Mouse (Mus musculus) intestine, embryonic 14.5 days (tissue): ENCODE measurements around the gene Cpsf4l. TPM values are rescaled to one million over a fixed set of nuclear protein-coding genes. Genes with fewer than 3 reads are reported as not detected.
A peak's percentile ranks its signal among the peaks of the same experiment; 100 is the strongest.

Experiments
- ATAC-seq: fragments of 200-750 bp; cut with Nextera tagmentation; replicated peaks from 2 replicates; pipeline ENCODE4 v1.8.0; 2017; ENCODE audit warnings: low read depth, moderate number of reproducible peaks, moderate TSS enrichment, moderate library complexity; ENCODE audit not compliant: low FRiP score, low TSS enrichment
- DNase-seq: peaks from one replicate; pipeline ENCODE4 v3.0.0-alpha.2; 2018; ENCODE audit warnings: low spot score
- H3K27ac ChIP-seq: fragments of 300-500 bp; sonication (generic); 2 replicates; pipeline ENCODE4 v1.5.1; 2014; ENCODE audit warnings: low read depth, mild to moderate bottlenecking, control low read depth
- H3K27me3 ChIP-seq: fragments of 300-500 bp; sonication (generic); replicated peaks from 2 replicates; pipeline ENCODE4 v1.6.1; 2014; ENCODE audit warnings: low read length, control low read depth; ENCODE audit not compliant: control insufficient read depth, insufficient read depth
- H3K36me3 ChIP-seq: fragments of 300-500 bp; sonication (generic); 2 replicates; pipeline ENCODE4 v1.6.1; 2014; ENCODE audit warnings: low read length, control low read depth; ENCODE audit not compliant: control insufficient read depth, insufficient read depth
- H3K4me1 ChIP-seq: fragments of 300-500 bp; sonication (generic); replicated peaks from 2 replicates; pipeline ENCODE4 v1.6.1; 2014; ENCODE audit warnings: low read length, control low read depth, mixed read lengths; ENCODE audit not compliant: control insufficient read depth, insufficient read depth
- H3K4me2 ChIP-seq: fragments of 300-500 bp; sonication (generic); 2 replicates; pipeline ENCODE4 v1.6.1; 2014; ENCODE audit warnings: low read length
- H3K4me3 ChIP-seq: fragments of 300-500 bp; sonication (generic); 2 replicates; pipeline ENCODE4 v1.5.1; 2014; ENCODE audit warnings: low read depth, low read length, control low read depth, mixed read lengths
- H3K9ac ChIP-seq: fragments of 300-500 bp; sonication (generic); 2 replicates; pipeline ENCODE4 v1.6.1; 2014; ENCODE audit warnings: mild to moderate bottlenecking, low read length
- H3K9me3 ChIP-seq: fragments of 300-500 bp; sonication (generic); 2 replicates; pipeline ENCODE4 v1.6.1; 2016; ENCODE audit warnings: low read length, control low read depth; ENCODE audit not compliant: control insufficient read depth
- WGBS: fragments of 180-500 bp; shearing (Covaris S2); extraction: QIAGEN DNeasy Blood & Tissue Kit; methylation state at CpG from one replicate; pipeline ENCODE4 v1.1.7; 2014; 5-methylcytosine and 5-hydroxymethylcytosine counted together
- polyA plus RNA-seq: library from polyadenylated mRNA; unstranded; fragments of >200 nt; fragmentation: Nextera tagmentation; extraction: Ambion mirVana; gene quantifications from 2 replicates; pipeline ENCODE4 v1.2.1, GENCODE M21; 2014

Cpsf4l gene
- polyA plus RNA-seq, 1 experiment from 2014 or later = 0.18 TPM

- no peak for ATAC-seq
Observed at GRCm38 (mm10) chr11:113698013-113698545, 11.7 kb downstream of the Cpsf4l start.

GRCm38 (mm10) chr11:113697571-113697970, 12.2 kb downstream of the Cpsf4l start:
- 81% methylated on average over 5 of the region's 5 CpGs for whole genome bisulfite sequencing
- Histone ChIP-seq H3K4me1 (no peaks in the 10 kb centered on the region), H3K4me2 (no peak overlapping the region), H3K27ac (no peak overlapping the region), H3K9me3 (no peaks in the 10 kb centered on the region), H3K4me3 (no peak overlapping the region), H3K36me3 (peaks cover 36% of the 10 kb centered on the region), H3K9ac (no peak overlapping the region), H3K27me3 (no peaks in the 10 kb centered on the region)
- ATAC-seq = no peak
- DNase-seq = no peak

More at GRCm38 (mm10) chr11:113698013-113698545, 11.7 kb downstream of the Cpsf4l start:
- Histone ChIP-seq H3K9ac (no peak overlapping the region), H3K4me2 (no peak overlapping the region), H3K27me3 (no peaks in the 10 kb centered on the region), H3K27ac (no peak overlapping the region), H3K4me1 (no peaks in the 10 kb centered on the region), H3K9me3 (no peaks in the 10 kb centered on the region), H3K36me3 (peaks cover 31% of the 10 kb centered on the region), H3K4me3 (no peak overlapping the region)
- WGBS = 67% methylated on average over 12 of the region's 12 CpGs
- DNase-seq = no peak

- ATAC-seq (no peak), DNase-seq (no peak)
- Histone ChIP-seq H3K27me3 (no peaks in the 10 kb centered on the region), H3K9ac (no peak overlapping the region), H3K4me2 (no peak overlapping the region), H3K27ac (no peak overlapping the region), H3K4me3 (no peak overlapping the region), H3K4me1 (peaks cover 3% of the 10 kb centered on the region; the same call in 1 of the 2 replicates), H3K9me3 (no peaks in the 10 kb centered on the region), H3K36me3 (peaks cover 70% of the 10 kb centered on the region)
- WGBS = 77% methylated on average over 3 of the region's 3 CpGs
Observed at GRCm38 (mm10) chr11:113691851-113692250, 18.0 kb downstream of the Cpsf4l start.

- H3K4me2 ChIP-seq = no peak overlapping the region
- no peak for DNase-seq
Observed at GRCm38 (mm10) chr11:113691318-113691717, 18.5 kb downstream of the Cpsf4l start.

GRCm38 (mm10) chr11:113690506-113690905, 19.3 kb downstream of the Cpsf4l start:
- no peak overlapping the region for H3K4me3 ChIP-seq
- no peak overlapping the region for H3K27ac ChIP-seq
- ATAC-seq = no peak
- no peak overlapping the region for H3K9ac ChIP-seq
- peaks cover 6% of the 10 kb centered on the region; the same call in 1 of the 2 replicates for H3K4me1 ChIP-seq
- no peaks in the 10 kb centered on the region for H3K9me3 ChIP-seq
- no peaks in the 10 kb centered on the region for H3K27me3 ChIP-seq
- WGBS = 88% methylated on average over 12 of the region's 12 CpGs
- peaks cover 65% of the 10 kb centered on the region for H3K36me3 ChIP-seq
- H3K4me2 ChIP-seq = no peak overlapping the region
- DNase-seq = no peak

More at GRCm38 (mm10) chr11:113691318-113691717, 18.5 kb downstream of the Cpsf4l start:
- H3K4me3 ChIP-seq = no peak overlapping the region
- H3K27ac ChIP-seq = no peak overlapping the region
- H3K9ac ChIP-seq = no peak overlapping the region
- H3K36me3 ChIP-seq = peaks cover 67% of the 10 kb centered on the region
- peak; percentile 34; the same call in 1 of the 2 replicates for ATAC-seq
- peaks cover 6% of the 10 kb centered on the region; the same call in 1 of the 2 replicates for H3K4me1 ChIP-seq
- H3K27me3 ChIP-seq = no peaks in the 10 kb centered on the region
- WGBS = 79% methylated on average over 5 of the region's 5 CpGs
- no peaks in the 10 kb centered on the region for H3K9me3 ChIP-seq

GRCm38 (mm10) chr11:113687031-113687430, 22.8 kb downstream of the Cpsf4l start:
- H3K4me2 ChIP-seq = no peak overlapping the region
- no peak overlapping the region for H3K9ac ChIP-seq
- H3K4me3 ChIP-seq = no peak overlapping the region
- no peak for DNase-seq
- peaks cover 32% of the 10 kb centered on the region for H3K36me3 ChIP-seq
- peaks cover 21% of the 10 kb centered on the region for H3K4me1 ChIP-seq
- H3K27me3 ChIP-seq = no peaks in the 10 kb centered on the region
- no peaks in the 10 kb centered on the region for H3K9me3 ChIP-seq
- WGBS = 81% methylated on average over 2 of the region's 2 CpGs
- no peak for ATAC-seq
- H3K27ac ChIP-seq = no peak overlapping the region

GRCm38 (mm10) chr11:113684707-113685426, 24.9 kb downstream of the Cpsf4l start:
- peak overlapping the region; percentile 85 for H3K9ac ChIP-seq
- peak overlapping the region; percentile 83 for H3K4me2 ChIP-seq
- 41% methylated on average over 25 of the region's 25 CpGs for WGBS
- no peaks in the 10 kb centered on the region for H3K9me3 ChIP-seq
- H3K4me1 ChIP-seq = peaks cover 27% of the 10 kb centered on the region
- H3K27ac ChIP-seq = no peak overlapping the region
- peak overlapping the region; percentile 93 for H3K4me3 ChIP-seq
- H3K36me3 ChIP-seq = peaks cover 24% of the 10 kb centered on the region
- no peak for DNase-seq
- no peak for ATAC-seq
- H3K27me3 ChIP-seq = no peaks in the 10 kb centered on the region

- Histone ChIP-seq H3K9me3 (no peaks in the 10 kb centered on the region), H3K4me3 (peak within 1 kb of the TSS; percentile 93), H3K36me3 (peaks cover 16% of the 10 kb centered on the region), H3K4me2 (peak within 1 kb of the TSS; percentile 83), H3K27me3 (no peaks in the 10 kb centered on the region), H3K27ac (peak within 1 kb of the TSS; percentile 94), H3K4me1 (peaks cover 27% of the 10 kb centered on the region), H3K9ac (peak within 1 kb of the TSS; percentile 85)
- under 1% methylated on average over 68 of the region's 73 CpGs for WGBS
- DNase-seq (peak; percentile 99), ATAC-seq (peak; percentile 94)
Observed at GRCm38 (mm10) chr11:113683957-113684706, 25.7 kb downstream of the Cpsf4l start, which contains the start of the genes Fam104a and D11Wsu47e. TSS of gene Fam104a (minus strand) at chr11:113684155. TSS of gene D11Wsu47e (plus strand) at chr11:113684412.
